Mouse (Mus musculus): ENCODE measurements around the gene Chrnb4. TPM values are rescaled to one million over a fixed set of nuclear protein-coding genes. Genes with fewer than 3 reads are reported as not detected.

Chrnb4 gene
- polyA plus RNA-seq, 2 experiments from 2014 or later, result not detected

GRCm38 (mm10) chr9:55023326-55023725 is 25.3 kb downstream of the Chrnb4 start:
- ATAC-seq, result no peak

GRCm38 (mm10) chr9:55016926-55017325 is 31.7 kb downstream of the Chrnb4 start:
- no peak for ATAC-seq

GRCm38 (mm10) chr9:55010588-55011350 is 37.8 kb downstream of the Chrnb4 start:
- ATAC-seq, result no peak

- no peak for ATAC-seq
Measured at GRCm38 (mm10) chr9:55009692-55010091, 38.9 kb downstream of the Chrnb4 start.

- no peak for ATAC-seq
Measured at GRCm38 (mm10) chr9:55003609-55004008, 45.0 kb downstream of the Chrnb4 start.

GRCm38 (mm10) chr9:54995645-54996044 is 52.9 kb downstream of the Chrnb4 start:
- ATAC-seq, result no peak

GRCm38 (mm10) chr9:54994381-54994780 is 54.2 kb downstream of the Chrnb4 start:
- ATAC-seq, result no peak

GRCm38 (mm10) chr9:54990362-54990761 is 58.2 kb downstream of the Chrnb4 start:
- no peak for ATAC-seq

- no peak for ATAC-seq
Measured at GRCm38 (mm10) chr9:54982401-54982800, 66.2 kb downstream of the Chrnb4 start.

GRCm38 (mm10) chr9:54981291-54982191 is 67.0 kb downstream of the Chrnb4 start:
- no peak for ATAC-seq

GRCm38 (mm10) chr9:54980674-54981073 is 67.9 kb downstream of the Chrnb4 start, which contains the start of gene Chrna5:
TSS of gene Chrna5 (plus strand) at chr9:54980880.
- ATAC-seq, result no peak

Other genes starting within 250 kb of the Chrnb4 start
- gene Ireb2, start 185.0 kb downstream of the Chrnb4 start, polyA plus RNA-seq (2017; shearing (Covaris generic)), result 10 to 100 TPM; 20.4 to 22.8 TPM
- gene Hykk, start 131.5 kb downstream of the Chrnb4 start, polyA plus RNA-seq (2017; shearing (Covaris generic)), result under 1 TPM; 0.34 to 0.60 TPM
- 100 to 1,000 TPM; 298 to 320 TPM for gene Psma4, start 98.0 kb downstream of the Chrnb4 start, polyA plus RNA-seq (2017; shearing (Covaris generic))
- gene AY074887, start 97.8 kb downstream of the Chrnb4 start, polyA plus RNA-seq (2017; shearing (Covaris generic)), result not detected
- not detected for gene Chrna5, start 67.9 kb downstream of the Chrnb4 start, polyA plus RNA-seq (2017; shearing (Covaris generic))
- gene Chrna3, start 22.2 kb downstream of the Chrnb4 start, polyA plus RNA-seq (2017; shearing (Covaris generic)), result not detected
- gene Ube2q2, start 100.1 kb upstream of the Chrnb4 start, polyA plus RNA-seq (2017; shearing (Covaris generic)), result 10 to 100 TPM in 1 of 2 experiments, 1 to 10 TPM in 1; 9.3 to 13.0 TPM
- gene Fbxo22, start 160.1 kb upstream of the Chrnb4 start, polyA plus RNA-seq (2017; shearing (Covaris generic)), result 10 to 100 TPM; 44.7 to 50.1 TPM

Data from activated CD4-positive, CD25-positive, alpha-beta regulatory T cell, adult 4 months (primary cell).